Mouse (Mus musculus): ENCODE data around the gene Rpl23. TPM values are rescaled to one million over a fixed set of nuclear protein-coding genes. Genes with fewer than 3 reads are reported as not detected.
"Not testable (repeated sequence)": the region's sequence is repeated elsewhere in the genome, so short reads cannot be mapped to it uniquely, and the experiment has no call there.

The Rpl23 gene
- polyA plus RNA-seq, 1 experiment: 32.2 TPM

DNA sequence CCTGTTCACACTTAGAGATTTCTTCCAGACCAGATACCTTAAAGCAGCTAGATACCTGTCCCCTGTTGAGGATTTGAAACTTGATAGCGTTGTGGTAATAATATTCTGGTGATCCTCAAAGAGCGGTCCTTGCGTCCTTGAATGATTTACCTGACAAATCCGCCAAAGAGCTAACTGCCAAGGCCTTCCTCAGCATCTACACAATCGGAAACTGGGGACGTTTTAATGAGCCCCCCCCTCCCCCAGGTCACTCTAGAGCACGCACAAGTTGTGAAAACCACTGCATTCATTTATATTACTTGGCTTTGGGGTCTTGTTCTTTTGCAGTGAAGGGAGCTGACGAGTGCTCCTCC, 15.8 kb upstream of the Rpl23 start:
- Histone ChIP-seq H3K4me1 (ENCODE audit: control insufficient read depth) (peaks cover 45% of the 10 kb centered on the region), H3K4me3 (replicated peaks) (peak overlapping the region; percentile 74), H3K36me3 (ENCODE audit: control insufficient read depth) (no peaks in the 10 kb centered on the region)

DNA sequence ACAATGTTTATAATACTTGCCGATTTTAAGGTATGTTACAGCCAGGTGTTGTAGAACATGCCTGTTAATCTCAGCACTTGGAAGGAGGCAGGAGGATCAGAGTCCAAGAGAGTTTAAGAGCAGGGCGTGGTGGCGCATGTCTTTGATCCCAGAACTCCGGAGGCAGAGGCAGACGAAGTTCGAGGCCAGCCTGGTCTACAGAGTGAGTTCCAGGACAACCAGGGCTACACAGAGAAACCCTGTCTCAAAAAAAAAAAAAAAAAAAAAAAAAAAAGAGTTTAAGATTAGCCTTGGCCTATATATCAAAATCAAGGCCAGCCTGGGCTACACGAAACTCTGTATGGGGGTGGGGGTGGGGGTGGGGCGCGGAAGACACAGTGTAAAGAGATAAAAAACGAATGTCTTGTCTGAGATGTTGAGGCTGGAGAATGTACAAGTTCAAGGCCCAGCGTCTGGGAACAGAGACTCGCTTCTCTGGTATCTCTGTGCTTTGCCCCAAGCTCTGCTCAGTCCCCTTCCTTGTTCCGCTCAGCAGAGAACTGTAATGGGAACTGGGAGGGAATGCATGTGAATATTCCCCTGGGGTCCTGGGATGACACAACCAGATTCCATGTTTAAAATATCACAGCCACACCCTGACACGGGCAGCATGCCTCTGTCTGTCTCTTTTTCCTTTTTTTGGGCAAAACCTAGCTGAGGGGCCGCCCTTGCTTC, 15.3 kb upstream of the Rpl23 start:
- H3K9me3 ChIP-seq (ENCODE audit: control insufficient read depth, low read length): no peaks in the 10 kb centered on the region
- peaks cover 38% of the 10 kb centered on the region for H3K27me3 ChIP-seq (ENCODE audit: control insufficient read depth)
- no peaks in the 10 kb centered on the region for H3K36me3 ChIP-seq (ENCODE audit: control insufficient read depth)
- H3K4me1 ChIP-seq (ENCODE audit: control insufficient read depth): peaks cover 45% of the 10 kb centered on the region
- H3K4me3 ChIP-seq (replicated peaks): no peak overlapping the region
- no peak for TF ChIP-seq TAL1 (IDR thresholded peaks at IDR 0.05; ENCODE audit: low read length)
- TF ChIP-seq GATA1 (IDR thresholded peaks at IDR 0.05; ENCODE audit: low read length): no peak

More for the DNA sequence above, 15.8 kb upstream of the Rpl23 start:
- no peaks in the 10 kb centered on the region for H3K9me3 ChIP-seq (ENCODE audit: control insufficient read depth, low read length)
- peaks cover 38% of the 10 kb centered on the region for H3K27me3 ChIP-seq (ENCODE audit: control insufficient read depth)
- no peak for TF ChIP-seq TAL1 (IDR thresholded peaks at IDR 0.05; ENCODE audit: low read length)
- no peak for TF ChIP-seq GATA1 (IDR thresholded peaks at IDR 0.05; ENCODE audit: low read length)

DNA sequence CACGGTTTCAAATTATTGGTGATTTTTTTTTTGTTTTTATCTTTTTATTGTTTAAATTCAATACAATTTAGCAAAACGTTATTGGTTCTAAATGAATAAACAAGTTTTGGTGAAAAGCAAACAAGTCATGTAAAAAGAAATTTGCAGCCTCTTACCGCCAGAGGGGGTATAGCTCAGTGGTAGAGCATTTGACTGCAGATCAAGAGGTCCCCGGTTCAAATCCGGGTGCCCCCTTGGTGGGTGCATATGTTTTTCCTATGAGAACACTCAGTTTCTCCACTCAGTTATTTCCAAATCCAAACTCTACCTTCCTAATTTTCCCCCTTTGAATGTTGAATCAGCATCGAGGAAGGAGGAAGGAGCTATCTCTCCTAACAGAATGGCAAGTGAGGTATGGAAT, 14.7 kb upstream of the Rpl23 start:
- Histone ChIP-seq H3K36me3 (ENCODE audit: control insufficient read depth) (no peaks in the 10 kb centered on the region), H3K4me3 (replicated peaks) (no peak overlapping the region), H3K27me3 (ENCODE audit: control insufficient read depth) (peaks cover 38% of the 10 kb centered on the region), H3K4me1 (ENCODE audit: control insufficient read depth) (peaks cover 43% of the 10 kb centered on the region), H3K9me3 (ENCODE audit: control insufficient read depth, low read length) (no peaks in the 10 kb centered on the region)
- TF ChIP-seq GATA1 (IDR thresholded peaks at IDR 0.05; ENCODE audit: low read length) (no peak), TAL1 (IDR thresholded peaks at IDR 0.05; ENCODE audit: low read length) (no peak)

- peaks cover 5% of the 10 kb centered on the region for H3K27me3 ChIP-seq (ENCODE audit: control insufficient read depth)
- TF ChIP-seq TAL1 (IDR thresholded peaks at IDR 0.05; ENCODE audit: low read length): no peak
- TF ChIP-seq GATA1 (IDR thresholded peaks at IDR 0.05; ENCODE audit: low read length): no peak
- H3K36me3 ChIP-seq (ENCODE audit: control insufficient read depth): no peaks in the 10 kb centered on the region
- no peak overlapping the region for H3K4me3 ChIP-seq (replicated peaks)
- peaks cover 9% of the 10 kb centered on the region for H3K4me1 ChIP-seq (ENCODE audit: control insufficient read depth)
- no peaks in the 10 kb centered on the region for H3K9me3 ChIP-seq (ENCODE audit: control insufficient read depth, low read length)
Measured at GRCm38 (mm10) chr11:97793165-97793564, 10.9 kb upstream of the Rpl23 start.

GRCm38 (mm10) chr11:97790778-97791438, 8.7 kb upstream of the Rpl23 start:
- H3K4me3 ChIP-seq (replicated peaks); H3K36me3 ChIP-seq (ENCODE audit: control insufficient read depth); H3K9me3 ChIP-seq (ENCODE audit: control insufficient read depth, low read length); H3K4me1 ChIP-seq (ENCODE audit: control insufficient read depth); H3K27me3 ChIP-seq (ENCODE audit: control insufficient read depth): not testable (repeated sequence)

DNA sequence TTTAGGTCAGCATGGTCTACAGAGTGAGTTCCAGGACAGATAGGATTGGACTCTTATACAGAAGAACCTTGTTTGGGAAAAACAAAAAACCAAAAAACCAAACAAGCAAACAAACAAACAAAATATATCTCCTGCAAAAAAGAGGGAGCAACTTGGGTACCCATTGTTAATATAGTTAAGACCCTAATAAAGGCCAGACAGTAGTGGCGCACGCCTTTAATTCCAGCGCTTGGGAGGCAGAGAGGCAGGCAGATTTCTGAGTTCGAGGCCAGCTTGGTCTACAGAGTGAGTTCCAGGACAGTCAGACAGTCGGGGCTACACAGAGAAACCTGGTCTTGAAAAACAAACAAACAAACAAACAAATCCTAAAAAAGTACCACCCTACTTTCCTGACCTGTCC, 7.5 kb upstream of the Rpl23 start:
- Histone ChIP-seq H3K36me3 (ENCODE audit: control insufficient read depth) (no peaks in the 10 kb centered on the region), H3K9me3 (ENCODE audit: control insufficient read depth, low read length) (no peaks in the 10 kb centered on the region), H3K4me3 (replicated peaks) (no peak overlapping the region), H3K4me1 (ENCODE audit: control insufficient read depth) (no peaks in the 10 kb centered on the region), H3K27me3 (ENCODE audit: control insufficient read depth) (no peaks in the 10 kb centered on the region)
- no peak for TF ChIP-seq GATA1 (IDR thresholded peaks at IDR 0.05; ENCODE audit: low read length)
- TF ChIP-seq TAL1 (IDR thresholded peaks at IDR 0.05; ENCODE audit: low read length): no peak

GRCm38 (mm10) chr11:97787961-97788360, 5.7 kb upstream of the Rpl23 start:
- no peaks in the 10 kb centered on the region for H3K36me3 ChIP-seq (ENCODE audit: control insufficient read depth)
- TF ChIP-seq GATA1 (IDR thresholded peaks at IDR 0.05; ENCODE audit: low read length) (no peak), TAL1 (IDR thresholded peaks at IDR 0.05; ENCODE audit: low read length) (no peak)
- H3K4me3 ChIP-seq (replicated peaks): no peak overlapping the region
- H3K27me3 ChIP-seq (ENCODE audit: control insufficient read depth): no peaks in the 10 kb centered on the region
- peaks cover 3% of the 10 kb centered on the region for H3K9me3 ChIP-seq (ENCODE audit: control insufficient read depth, low read length)
- peaks cover under 1% of the 10 kb centered on the region for H3K4me1 ChIP-seq (ENCODE audit: control insufficient read depth)

- H3K36me3 ChIP-seq (ENCODE audit: control insufficient read depth): peaks cover 42% of the 10 kb centered on the region
- H3K9me3 ChIP-seq (ENCODE audit: control insufficient read depth, low read length): peaks cover 3% of the 10 kb centered on the region
- H3K4me3 ChIP-seq (replicated peaks): peak overlapping the region; percentile 96
- no peaks in the 10 kb centered on the region for H3K27me3 ChIP-seq (ENCODE audit: control insufficient read depth)
- H3K4me1 ChIP-seq (ENCODE audit: control insufficient read depth): peaks cover 32% of the 10 kb centered on the region
- no peak for TF ChIP-seq GATA1 (IDR thresholded peaks at IDR 0.05; ENCODE audit: low read length)
- no peak for TF ChIP-seq TAL1 (IDR thresholded peaks at IDR 0.05; ENCODE audit: low read length)
Measured at GRCm38 (mm10) chr11:97782564-97782895, 293 bp upstream of the Rpl23 start.

DNA sequence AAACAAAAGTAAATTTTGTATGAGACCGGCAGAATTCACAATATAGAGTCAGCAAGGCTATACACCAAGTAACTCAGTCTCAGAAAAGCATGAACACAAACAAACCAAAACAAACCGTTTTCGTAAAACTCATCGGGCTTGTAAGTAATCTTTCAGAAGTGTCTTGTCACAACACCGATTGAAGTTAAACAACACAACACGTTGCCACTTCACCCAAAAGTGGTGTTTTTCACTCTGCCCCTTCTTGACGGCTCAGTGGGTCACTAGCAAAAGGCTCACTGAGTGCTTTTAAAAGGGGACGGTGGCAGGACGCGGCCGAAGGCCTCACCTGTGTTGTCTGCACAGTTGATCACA, 782 bp downstream of the Rpl23 start:
- TF ChIP-seq TAL1 (IDR thresholded peaks at IDR 0.05; ENCODE audit: low read length) (no peak), GATA1 (IDR thresholded peaks at IDR 0.05; ENCODE audit: low read length) (no peak)
- H3K4me1 ChIP-seq (ENCODE audit: control insufficient read depth): peaks cover 32% of the 10 kb centered on the region
- H3K9me3 ChIP-seq (ENCODE audit: control insufficient read depth, low read length): peaks cover 3% of the 10 kb centered on the region
- peak overlapping the region; percentile 96 for H3K4me3 ChIP-seq (replicated peaks)
- no peaks in the 10 kb centered on the region for H3K27me3 ChIP-seq (ENCODE audit: control insufficient read depth)
- H3K36me3 ChIP-seq (ENCODE audit: control insufficient read depth): peaks cover 53% of the 10 kb centered on the region
